8 mouse cellular contexts compared by ENCODE assay signal in the genomic region with DNA sequence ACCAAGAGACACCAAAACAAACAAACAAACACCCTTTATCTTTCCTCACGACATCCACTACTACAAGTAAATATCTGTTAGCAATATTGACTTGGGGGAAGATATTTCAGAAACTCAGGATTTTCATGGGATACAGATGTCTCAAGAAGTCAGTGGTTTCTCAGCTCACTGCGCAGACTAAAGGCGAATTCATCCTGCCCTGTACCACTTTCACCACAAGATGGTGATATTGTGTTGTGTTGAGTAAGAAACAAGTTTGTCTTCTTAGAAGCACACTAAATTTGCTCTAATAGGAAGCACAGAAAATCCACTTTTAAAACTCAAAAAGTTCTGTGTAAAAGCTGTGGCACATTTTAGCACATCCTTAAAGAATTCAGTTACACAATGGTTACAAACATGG.
DNase-seq lines count a peak whose midpoint lies in the region; ATAC-seq and TF ChIP-seq lines count a peak whose summit lies in the region.

No protein-coding gene starts in this region.

- no peak overlapping the region for H3K9ac ChIP-seq in hindbrain, embryonic 12.5 days
- H3K9ac ChIP-seq in limb, embryonic 13.5 days, result no peak overlapping the region

- peak; percentile 7 to 17 for DNase-seq in cerebellum, adult 18-20 months
- DNase-seq in cerebellum, adult 9-11 months, result no peak
- DNase-seq in 3134 (ENCODE audit: extremely low read depth, insufficient read length, low spot score), result peak; percentile 3
- DNase-seq in spleen, adult 12 weeks (ENCODE audit: low spot score), result no peak
- DNase-seq in lung, adult 2 months, result no peak

- 15% methylated on average over 3 of the region's 3 CpGs for WGBS in hindbrain, embryonic 12.5 days
- 10% methylated on average over 3 of the region's 3 CpGs for WGBS in limb, embryonic 13.5 days
- WGBS in lung, adult 2 months, result 7% methylated on average over 3 of the region's 3 CpGs

- H3K9me3 ChIP-seq in hindbrain, embryonic 12.5 days (replicated peaks), result no peaks in the 10 kb centered on the region
- no peaks in the 10 kb centered on the region for H3K9me3 ChIP-seq in limb, embryonic 13.5 days

- no peaks in the 10 kb centered on the region for H3K36me3 ChIP-seq in hindbrain, embryonic 12.5 days
- H3K36me3 ChIP-seq in limb, embryonic 13.5 days, result no peaks in the 10 kb centered on the region

- H3K4me2 ChIP-seq in hindbrain, embryonic 12.5 days (replicated peaks), result no peak overlapping the region
- H3K4me2 ChIP-seq in limb, embryonic 13.5 days (replicated peaks), result no peak overlapping the region

- no peaks in the 10 kb centered on the region for H3K4me1 ChIP-seq in hindbrain, embryonic 12.5 days
- H3K4me1 ChIP-seq in limb, embryonic 13.5 days, result no peaks in the 10 kb centered on the region
- H3K4me1 ChIP-seq in lung, adult 2 months (ENCODE audit: control insufficient read depth, insufficient read depth, low read length), result no peaks in the 10 kb centered on the region

- ATAC-seq in common myeloid progenitor, adult 5-6 weeks (replicated peaks; ENCODE audit: low read depth, poor library complexity, severe bottlenecking), result peak; percentile 72; the same call in 1 of the 2 replicates
- 0 out of 2 replicates have a peak, but pooled peaks have one; percentile 38 for ATAC-seq in hindbrain, embryonic 12.5 days (ENCODE audit: low FRiP score)
- peak; percentile 57; the same call in 1 of the 2 replicates for ATAC-seq in limb, embryonic 13.5 days (ENCODE audit: low FRiP score, low read depth)

- TF ChIP-seq POLR2A in lung, adult 2 months (IDR thresholded peaks at IDR 0.05; ENCODE audit: borderline replicate concordance, extremely low read depth, low read depth, low read length), result no peak

- no peak overlapping the region for H3K4me3 ChIP-seq in hindbrain, embryonic 12.5 days
- no peak overlapping the region for H3K4me3 ChIP-seq in limb, embryonic 13.5 days
- H3K4me3 ChIP-seq in lung, adult 2 months (replicated peaks; ENCODE audit: extremely low read depth, low read depth, low read length), result no peak overlapping the region

- no peak for TF ChIP-seq CTCF in lung, adult 2 months (IDR thresholded peaks at IDR 0.05; ENCODE audit: insufficient read depth, low read length)

- no peaks in the 10 kb centered on the region for H3K27me3 ChIP-seq in hindbrain, embryonic 12.5 days
- H3K27me3 ChIP-seq in limb, embryonic 13.5 days, result no peaks in the 10 kb centered on the region

- H3K27ac ChIP-seq in hindbrain, embryonic 12.5 days, result no peak overlapping the region
- H3K27ac ChIP-seq in limb, embryonic 13.5 days, result no peak overlapping the region

Comparison
In these comparisons a context has a peak if more than half of its experiments do, and no peak if none do; other contexts are left out.
1. DNase-seq: peak in cerebellum, adult 18-20 months (2 of 2) and 3134 (single experiment); none in cerebellum, adult 9-11 months (single experiment), spleen, adult 12 weeks (single experiment) and lung, adult 2 months (single experiment).
2. Peak in every context shown above with its lines, with median percentiles within 50 percentile points of each other: ATAC-seq.